Mouse (Mus musculus) MEL-GATA-1-ER (cell line): Measurements from ENCODE around the gene Mettl7b.
"Not testable (repeated sequence)": the region's sequence is repeated elsewhere in the genome, so short reads cannot be mapped to it uniquely, and the experiment has no call there.

Experiments
- DNase-seq: peaks from one replicate; pipeline ENCODE4 v3.0.0-alpha.2; 2012; ENCODE audit warnings: low read depth; ENCODE audit errors: extremely low read depth

Mettl7b gene

DNA sequence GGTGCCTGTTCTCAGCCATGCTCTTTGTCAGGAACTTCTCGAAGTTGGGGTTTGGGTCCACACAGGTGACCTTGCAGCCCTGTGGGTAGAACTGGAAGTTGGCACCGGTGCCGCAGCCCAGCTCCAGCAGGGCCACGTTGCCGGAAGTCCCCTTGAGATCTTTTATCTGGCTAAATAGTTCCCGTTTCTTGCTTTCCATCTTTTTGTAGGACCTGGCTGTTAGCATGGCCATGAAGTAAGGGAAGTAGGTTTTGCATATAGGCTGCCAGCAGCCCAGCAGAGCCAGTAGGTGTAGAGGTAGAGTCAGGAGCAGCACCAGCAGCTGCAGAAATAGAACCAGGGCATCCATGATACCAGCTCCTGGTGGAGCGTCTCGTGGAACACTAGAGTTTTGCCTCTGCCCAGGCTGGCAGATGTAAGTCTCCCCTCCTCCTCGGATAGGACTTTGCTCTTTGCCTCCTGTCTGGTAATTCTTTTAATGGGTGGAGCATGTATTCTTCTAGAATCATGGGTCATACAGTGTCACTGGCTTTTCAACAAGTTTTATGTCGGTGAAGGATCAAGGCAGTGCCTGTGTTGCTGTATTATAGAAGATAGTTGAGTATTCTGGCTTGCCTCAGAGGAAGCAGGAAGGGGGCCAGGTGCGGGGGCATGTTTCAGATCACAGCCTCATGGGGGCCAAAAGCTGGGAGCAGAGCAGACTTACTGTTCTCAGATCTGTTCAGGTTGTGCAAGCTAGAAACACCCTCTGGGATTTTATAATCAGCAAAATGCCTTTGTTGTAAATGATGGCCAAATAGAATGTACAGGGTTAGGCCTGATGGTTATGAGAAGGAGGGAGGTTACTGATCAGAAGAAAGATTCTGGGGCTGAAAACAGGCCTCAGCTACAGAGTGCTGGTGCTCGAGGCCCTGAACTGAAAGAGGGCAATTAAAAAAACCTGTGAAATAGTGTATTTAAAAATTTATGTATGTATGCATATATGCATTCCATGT, at the start of gene Mettl7b:
Gene Mettl7b (minus strand): TSS at position 399 of the 995 bp plus-strand sequence.
- no peak for DNase-seq

DNA sequence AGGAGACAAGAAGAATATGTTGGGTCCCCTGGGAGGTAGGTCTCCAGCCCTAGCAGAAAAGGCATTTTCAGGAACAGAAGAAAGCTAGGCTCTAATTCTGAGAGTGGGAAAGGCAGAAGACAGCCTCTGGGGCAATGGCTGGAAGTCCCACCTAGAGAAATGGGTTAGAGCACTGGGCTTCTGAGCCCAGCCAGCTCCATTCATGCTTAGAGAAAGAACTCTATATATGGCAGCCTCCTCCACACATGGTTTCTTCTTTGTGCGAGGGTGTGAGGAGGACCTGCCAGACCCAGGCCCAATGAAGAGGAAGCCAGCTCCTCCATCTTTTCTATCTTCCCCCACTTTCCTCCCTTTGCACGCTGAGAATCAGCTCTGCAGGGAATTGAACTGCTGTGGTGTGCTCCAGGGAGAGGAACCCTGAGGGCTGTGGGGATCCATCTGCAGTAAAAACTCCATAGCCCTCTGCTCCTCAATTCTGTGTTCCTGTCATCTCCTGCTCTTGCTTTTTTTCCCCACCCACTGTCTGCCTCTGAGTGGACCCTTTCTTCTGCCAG, 49.6 kb upstream of the Mettl7b start, which contains the start of gene Olfr763:
Gene Olfr763 (plus strand): TSS at position 504 of the 554 bp plus-strand sequence.
- no peak for DNase-seq

- no peak for DNase-seq
These were observed 43.5 kb upstream of the Mettl7b start for GRCm38 (mm10) chr10:129004032-129004920.

- DNase-seq: no peak
These were observed 35.8 kb upstream of the Mettl7b start for GRCm38 (mm10) chr10:128996523-128997040.

DNA sequence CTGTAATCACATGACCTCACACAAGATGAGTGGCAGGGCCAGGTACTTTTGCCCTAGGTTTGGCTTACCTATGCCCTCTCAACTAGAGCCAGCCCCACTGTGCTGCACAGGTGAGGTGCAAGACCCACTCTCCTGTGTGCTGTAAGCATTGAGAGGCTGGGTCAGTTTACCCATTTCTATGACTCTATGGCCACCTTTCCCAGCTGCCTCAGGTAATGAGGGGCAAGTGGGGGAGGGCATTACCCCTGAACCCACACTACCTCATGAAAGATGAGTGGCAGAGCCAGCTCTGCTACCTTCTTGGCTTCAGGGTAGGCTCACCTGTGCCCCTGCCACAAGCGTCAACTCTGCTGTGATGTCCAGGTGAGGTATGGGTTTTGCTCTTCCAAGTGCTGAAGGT, 35.0 kb upstream of the Mettl7b start:
- DNase-seq: no peak

GRCm38 (mm10) chr10:128990994-128991393, 30.2 kb upstream of the Mettl7b start:
- DNase-seq: no peak

- not testable (repeated sequence) for DNase-seq
These were observed 29.5 kb upstream of the Mettl7b start for GRCm38 (mm10) chr10:128990129-128990850.

DNA sequence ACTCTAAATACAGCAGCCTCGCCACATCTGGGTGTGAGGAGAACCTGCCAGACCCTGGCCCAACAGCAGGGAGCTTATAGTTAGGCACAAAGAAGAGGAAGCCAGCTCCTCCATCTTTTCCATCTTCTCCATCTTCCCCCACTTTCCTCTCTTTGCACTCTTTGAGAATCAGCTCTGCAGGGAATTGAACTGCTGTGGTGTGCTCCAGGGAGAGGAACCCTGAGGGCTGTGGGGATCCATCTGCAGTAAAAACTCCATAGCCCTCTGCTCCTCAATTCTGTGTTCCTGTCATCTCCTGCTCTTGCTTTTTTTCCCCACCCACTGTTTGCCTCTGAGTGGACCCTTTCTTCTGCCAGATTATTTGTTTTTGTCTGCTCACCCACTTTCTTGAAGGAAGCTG, 28.3 kb upstream of the Mettl7b start, which contains the start of gene Olfr9:
Gene Olfr9 (plus strand): TSS at position 301 of the 400 bp plus-strand sequence.
- DNase-seq: not testable (repeated sequence)

DNA sequence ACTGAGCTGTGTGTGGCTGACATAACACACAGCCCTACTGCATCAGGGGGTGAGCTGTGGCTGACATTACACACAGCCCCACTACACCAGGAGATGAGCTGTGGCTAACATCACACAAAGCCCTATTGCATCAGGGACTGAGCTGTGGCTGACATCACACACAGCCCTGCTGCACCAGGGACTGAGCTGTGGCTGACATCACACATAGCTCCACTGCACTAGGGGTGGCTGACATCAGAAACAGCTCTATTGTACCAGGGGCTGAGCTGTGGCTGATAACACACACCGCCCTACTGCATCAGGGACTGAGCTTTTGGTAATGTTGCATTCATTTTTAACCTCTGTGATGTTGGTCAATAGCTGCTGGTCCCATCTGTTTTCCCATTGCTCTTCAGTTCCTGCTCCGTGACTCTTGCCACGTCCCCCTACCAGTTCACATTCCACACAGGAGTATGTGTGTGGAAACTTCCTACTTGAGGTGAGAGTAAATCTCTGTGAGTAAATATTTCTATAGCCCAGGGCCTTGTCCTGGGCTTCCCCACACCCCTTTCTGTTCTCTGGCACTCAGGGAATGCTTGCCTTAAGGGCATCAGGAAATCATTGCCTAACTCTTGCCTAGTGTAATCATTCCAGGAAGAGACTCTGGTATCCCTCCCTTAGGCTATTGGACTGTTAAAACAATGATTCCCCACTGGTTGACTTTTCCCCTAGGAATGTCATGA, 20.0 kb upstream of the Mettl7b start:
- DNase-seq: no peak

GRCm38 (mm10) chr10:128977522-128978114, 16.8 kb upstream of the Mettl7b start:
- DNase-seq: peak; percentile 6

GRCm38 (mm10) chr10:128976395-128976794, 15.6 kb upstream of the Mettl7b start:
- DNase-seq: no peak

DNA sequence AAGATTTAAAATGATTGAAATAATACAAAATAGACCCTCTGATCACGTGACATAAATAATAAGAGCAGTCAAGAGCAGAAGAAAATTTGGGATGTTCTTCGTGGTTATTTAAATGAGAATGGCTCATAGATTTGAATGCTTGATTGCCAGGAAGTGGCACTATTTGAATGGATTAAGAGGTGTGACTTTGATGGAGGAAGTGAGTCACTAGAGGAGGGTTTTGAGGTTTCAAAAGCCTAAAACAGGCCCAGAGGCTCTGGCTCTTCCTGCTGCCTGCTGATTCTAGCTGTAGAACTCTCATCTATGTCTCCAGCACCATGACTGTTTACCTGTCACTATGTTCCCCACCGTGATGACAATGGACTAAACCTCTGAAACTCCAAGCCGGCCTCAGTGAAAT, 12.1 kb upstream of the Mettl7b start:
- no peak for DNase-seq

DNA sequence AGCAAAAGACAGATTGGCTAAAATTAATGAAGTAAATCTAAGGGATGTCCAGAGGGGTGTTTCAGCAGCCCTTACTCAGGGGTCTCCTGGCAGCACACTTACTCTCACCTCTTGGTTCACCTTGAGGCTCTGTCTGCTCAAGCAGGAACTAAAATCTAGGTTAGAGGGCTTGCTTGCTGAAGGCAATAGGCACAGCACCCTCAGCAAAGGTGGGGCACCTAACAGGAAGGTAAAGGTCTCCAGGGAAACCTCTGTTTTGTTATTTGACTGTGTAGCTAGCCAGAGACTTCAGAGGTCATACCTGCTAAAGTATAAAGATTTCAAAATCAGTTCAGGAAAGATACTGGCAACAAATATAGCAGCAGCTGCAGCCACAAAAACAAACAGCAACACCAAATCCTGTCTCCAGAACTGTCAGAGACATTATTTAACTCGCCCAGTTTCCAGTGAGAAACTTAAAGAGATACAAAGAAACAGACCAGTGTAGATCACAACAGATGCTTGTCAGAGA, 10.0 kb upstream of the Mettl7b start:
- no peak for DNase-seq

- DNase-seq: no peak
These were observed 7.6 kb upstream of the Mettl7b start for GRCm38 (mm10) chr10:128968341-128968749.

- DNase-seq: no peak
These were observed 5.1 kb upstream of the Mettl7b start for GRCm38 (mm10) chr10:128965871-128966270.

GRCm38 (mm10) chr10:128964961-128965360, 4.2 kb upstream of the Mettl7b start:
- DNase-seq: no peak

- no peak for DNase-seq
These were observed 646 bp downstream of the Mettl7b start for GRCm38 (mm10) chr10:128960142-128960541.

DNA sequence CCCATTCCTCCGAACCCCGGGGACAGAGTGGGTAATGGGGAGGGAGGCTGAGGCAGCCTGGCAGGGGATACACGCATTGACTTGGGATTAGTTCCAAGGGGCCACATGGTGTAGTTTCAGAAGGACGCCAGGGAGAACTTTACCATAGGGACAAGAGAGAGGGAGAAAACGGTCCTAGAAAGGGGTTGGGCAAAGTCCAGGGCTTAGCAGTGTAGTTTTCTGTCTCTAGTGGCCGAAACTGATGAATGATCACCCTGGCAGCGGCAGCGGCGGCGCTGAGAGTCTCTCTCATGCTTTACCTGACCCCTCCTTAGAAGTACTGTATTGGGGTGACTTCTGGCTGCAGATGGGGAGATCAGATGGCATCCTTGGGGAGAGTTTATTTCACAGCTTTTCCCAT, 2.4 kb downstream of the Mettl7b start:
- no peak for DNase-seq

DNA sequence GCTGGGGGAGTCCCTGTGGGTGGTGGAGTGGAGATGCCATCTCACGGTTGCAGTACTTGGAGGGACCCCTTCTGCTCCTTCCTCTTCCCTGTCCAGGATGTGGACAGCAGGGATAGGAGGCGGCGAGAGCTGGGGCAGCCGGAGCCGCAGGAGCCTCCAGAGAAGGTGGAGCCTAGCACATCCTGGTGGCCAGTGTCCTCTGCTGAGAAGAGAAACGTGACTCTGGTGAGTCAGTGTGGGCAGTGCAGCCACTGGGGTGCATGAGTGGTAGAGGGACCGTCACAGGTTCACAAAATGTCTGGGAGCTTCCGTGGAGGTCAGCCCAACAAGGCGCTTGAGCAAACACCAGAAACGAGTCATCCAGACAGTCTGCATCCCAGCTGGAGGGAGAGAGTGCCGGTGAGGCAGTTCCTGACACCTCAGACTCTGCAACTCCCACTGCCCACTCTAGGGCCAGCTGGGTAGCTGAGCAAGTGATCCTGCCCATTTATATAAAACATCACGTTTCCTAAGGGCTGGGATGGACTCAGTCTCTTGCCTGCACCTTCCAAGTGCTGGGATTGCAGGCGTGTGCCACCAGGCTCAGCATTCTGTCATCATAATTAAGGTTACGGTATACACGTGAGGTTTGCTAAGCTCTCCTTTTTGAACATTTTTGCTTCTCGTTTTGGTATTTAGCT, 10.4 kb downstream of the Mettl7b start:
- DNase-seq: no peak
